Mouse (Mus musculus): Measurements from ENCODE around the gene Tfec.

Tfec gene

DNA sequence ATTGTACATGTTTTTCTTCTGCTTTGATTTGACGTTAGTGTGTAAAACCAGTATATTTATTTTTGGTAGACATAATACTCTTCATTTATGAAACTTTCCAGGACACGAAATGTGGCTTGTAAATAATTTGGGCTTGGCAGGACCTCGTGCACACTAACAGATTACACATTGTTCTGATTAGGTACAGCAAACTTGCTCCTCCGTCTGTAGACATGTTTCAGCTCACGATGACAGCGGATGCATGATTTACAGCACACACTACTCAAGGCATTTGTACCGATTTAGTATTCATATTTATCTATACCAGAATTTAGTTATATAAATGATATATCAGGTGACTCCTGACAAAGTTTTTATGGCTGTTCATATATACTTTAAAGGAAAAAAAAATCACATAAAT lies 104.2 kb downstream of the Tfec start:
- DNase-seq (ENCODE audit: low read depth, low spot score): no peak

DNA sequence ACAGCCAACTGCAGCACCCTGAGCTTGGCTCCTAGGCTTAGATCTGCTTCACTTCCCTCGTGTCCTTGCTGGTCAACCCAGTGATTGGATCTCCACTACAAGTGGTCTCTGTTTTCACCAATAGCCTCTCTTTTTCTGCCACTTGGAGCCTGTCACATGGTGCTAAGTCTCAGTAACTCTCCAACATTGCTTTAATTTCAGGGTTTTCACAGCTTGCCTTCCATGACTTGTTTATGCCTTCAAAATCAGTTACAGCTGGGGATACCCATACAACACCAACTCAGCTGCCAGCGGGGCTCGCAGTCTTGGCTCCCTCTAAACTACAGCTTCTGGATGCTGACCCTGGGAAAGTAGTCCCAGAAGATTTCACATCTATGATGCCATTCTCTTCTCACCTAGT lies 113.1 kb downstream of the Tfec start:
- no peak for DNase-seq (ENCODE audit: low read depth, low spot score)

Measured in WW6 (cell line).